Mouse (Mus musculus) hindbrain, embryonic 13.5 days (tissue): ENCODE results near the gene Klhl20. TPM values are rescaled to one million over a fixed set of nuclear protein-coding genes. Genes with fewer than 3 reads are reported as not detected.

ENCODE experiments used
- ATAC-seq: fragments of 200-750 bp; cut with Nextera tagmentation; 2 replicates; pipeline ENCODE4 v1.8.0; 2017; ENCODE audit warnings: moderate TSS enrichment; ENCODE audit not compliant: low FRiP score
- H3K27ac ChIP-seq: fragments of 300-500 bp; sonication (generic); 2 replicates; pipeline ENCODE4 v1.5.1; 2015; ENCODE audit warnings: inconsistent platforms, mild to moderate bottlenecking, moderate library complexity
- H3K27me3 ChIP-seq: fragments of 300-500 bp; sonication (generic); 2 replicates; pipeline ENCODE4 v1.6.1; 2015; ENCODE audit warnings: mild to moderate bottlenecking, inconsistent platforms
- H3K36me3 ChIP-seq: fragments of 300-500 bp; sonication (generic); 2 replicates; pipeline ENCODE4 v1.6.1; 2015; ENCODE audit warnings: mild to moderate bottlenecking, inconsistent platforms
- H3K4me1 ChIP-seq: fragments of 300-500 bp; sonication (generic); replicated peaks from 2 replicates; pipeline ENCODE4 v1.6.1; 2015; ENCODE audit warnings: inconsistent platforms
- H3K4me2 ChIP-seq: fragments of 300-500 bp; sonication (generic); 2 replicates; pipeline ENCODE4 v1.6.1; 2015; ENCODE audit warnings: inconsistent platforms, mild to moderate bottlenecking, moderate library complexity
- H3K4me3 ChIP-seq: fragments of 300-500 bp; sonication (generic); 2 replicates; pipeline ENCODE4 v1.5.1; 2015; ENCODE audit warnings: mild to moderate bottlenecking, inconsistent platforms
- H3K9ac ChIP-seq: fragments of 300-500 bp; sonication (generic); 2 replicates; pipeline ENCODE4 v1.6.1; 2015; ENCODE audit warnings: mild to moderate bottlenecking, inconsistent platforms
- H3K9me3 ChIP-seq: fragments of 300-500 bp; sonication (generic); 2 replicates; pipeline ENCODE4 v1.6.1; 2016; ENCODE audit warnings: inconsistent platforms
- WGBS: fragments of 180-500 bp; shearing (Covaris S2); methylation state at CpG from one replicate; pipeline ENCODE4 v1.1.7; 2015; 5-methylcytosine and 5-hydroxymethylcytosine counted together
- polyA plus RNA-seq: library from polyadenylated mRNA; unstranded; fragments of >200 nt; fragmentation: Nextera tagmentation; extraction: Ambion mirVana; gene quantifications from 2 replicates; pipeline ENCODE4 v1.2.1, GENCODE M21; 2015

Klhl20 gene
- polyA plus RNA-seq, 1 experiment from 2014 or later, result 17.9 TPM

DNA sequence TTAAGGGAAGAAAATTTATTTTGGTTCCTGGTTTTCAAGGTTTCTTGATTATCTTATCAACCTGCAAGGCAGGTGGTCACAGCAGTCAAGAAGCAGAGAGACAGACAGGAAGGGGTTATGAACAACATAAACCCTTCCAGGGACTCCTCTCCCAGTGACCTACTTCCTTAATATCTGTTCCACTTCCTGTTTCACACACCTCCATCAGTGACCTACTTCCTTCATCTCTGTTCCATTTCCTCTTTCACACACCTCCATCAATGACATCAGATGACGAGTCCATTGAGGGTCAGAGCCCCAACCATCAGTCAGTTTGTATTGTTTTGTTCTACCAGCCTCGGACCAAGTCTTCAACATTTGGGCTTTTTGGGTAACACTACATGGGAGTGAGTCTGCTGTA, 8.2 kb upstream of the Klhl20 start:
- WGBS, result 88% methylated on average over 2 of the region's 2 CpGs
- no peak for ATAC-seq
- H3K27me3 ChIP-seq, result no peaks in the 10 kb centered on the region

DNA sequence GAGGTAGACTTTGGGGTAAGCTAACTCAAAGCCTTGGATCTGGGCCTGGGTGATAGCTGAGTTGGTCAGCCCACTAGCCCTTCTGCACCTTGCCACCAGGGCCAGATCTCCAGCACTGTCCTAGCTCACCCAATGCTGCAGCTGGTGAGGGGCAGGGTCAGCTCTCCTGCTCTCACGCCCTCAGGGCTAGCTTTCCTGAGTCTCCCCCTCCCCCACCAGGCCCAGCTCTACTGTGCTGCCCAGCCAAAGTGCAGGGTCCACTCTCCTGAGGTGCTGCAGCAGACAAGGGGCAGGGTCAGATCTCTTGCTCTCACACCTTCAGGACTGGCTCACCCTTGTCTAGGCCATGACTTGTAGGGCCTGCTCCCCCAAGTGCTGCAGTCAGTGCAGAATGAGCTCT, 4.8 kb downstream of the Klhl20 start:
- H3K4me1 ChIP-seq, result peaks cover 18% of the 10 kb centered on the region
- no peak overlapping the region for H3K4me2 ChIP-seq
- H3K27me3 ChIP-seq, result no peaks in the 10 kb centered on the region
- WGBS, result 92% methylated on average over 1 of the region's 1 CpGs
- H3K36me3 ChIP-seq, result peaks cover 10% of the 10 kb centered on the region; the same call in 1 of the 2 replicates
- no peak overlapping the region for H3K27ac ChIP-seq
- no peak for ATAC-seq
- no peak overlapping the region for H3K4me3 ChIP-seq
- H3K9ac ChIP-seq, result no peak overlapping the region
- no peaks in the 10 kb centered on the region for H3K9me3 ChIP-seq

More for the DNA sequence above, 8.2 kb upstream of the Klhl20 start:
- Histone ChIP-seq H3K27ac (no peak overlapping the region), H3K4me2 (no peak overlapping the region), H3K9ac (no peak overlapping the region), H3K36me3 (no peaks in the 10 kb centered on the region), H3K4me1 (0 out of 2 replicates have a peak, but pooled peaks cover 8% of the 10 kb centered on the region), H3K4me3 (no peak overlapping the region), H3K9me3 (no peaks in the 10 kb centered on the region)

DNA sequence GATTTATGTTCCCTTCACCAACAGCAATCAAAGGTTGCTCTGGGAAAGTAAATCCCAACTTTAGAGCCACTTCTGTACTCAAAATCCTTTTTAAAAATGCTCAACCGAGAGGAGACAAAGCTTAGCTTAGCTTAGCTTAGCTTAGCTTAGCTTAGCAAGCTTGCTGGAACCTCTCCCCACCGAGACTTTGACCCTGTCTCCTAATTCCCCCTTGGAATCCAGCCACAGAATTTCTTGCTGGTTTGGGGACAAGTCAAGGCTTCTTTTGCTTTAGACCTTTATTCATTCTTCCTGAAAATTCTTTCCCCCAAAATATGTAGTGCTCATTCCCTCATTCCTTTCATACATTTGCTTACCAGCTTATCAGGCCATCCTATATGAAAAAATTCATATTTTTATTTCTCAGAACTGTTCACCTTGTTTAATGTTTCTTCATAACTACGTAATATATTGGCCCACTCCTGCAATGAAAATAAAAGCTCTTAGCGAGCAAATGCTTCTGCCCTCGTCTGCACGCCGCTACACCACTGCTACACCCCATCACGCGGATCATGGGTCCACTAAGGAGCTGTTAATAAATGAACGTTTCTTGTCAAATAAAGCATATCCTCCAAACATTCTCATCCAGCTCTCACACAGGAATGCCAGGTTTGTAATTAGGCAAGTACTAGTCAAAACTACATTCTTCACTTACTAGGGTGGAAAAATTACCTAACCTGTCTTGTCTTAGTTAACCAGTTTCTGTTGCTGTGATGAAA, 8.5 kb downstream of the Klhl20 start:
- 0 out of 2 replicates have a peak, but pooled peaks cover 1% of the 10 kb centered on the region for H3K4me1 ChIP-seq
- no peak overlapping the region for H3K4me2 ChIP-seq
- no peaks in the 10 kb centered on the region for H3K9me3 ChIP-seq
- H3K4me3 ChIP-seq, result no peak overlapping the region
- no peak overlapping the region for H3K27ac ChIP-seq
- no peak overlapping the region for H3K9ac ChIP-seq
- ATAC-seq, result no peak
- peaks cover 15% of the 10 kb centered on the region for H3K36me3 ChIP-seq
- H3K27me3 ChIP-seq, result no peaks in the 10 kb centered on the region
- WGBS, result 89% methylated on average over 10 of the region's 10 CpGs

DNA sequence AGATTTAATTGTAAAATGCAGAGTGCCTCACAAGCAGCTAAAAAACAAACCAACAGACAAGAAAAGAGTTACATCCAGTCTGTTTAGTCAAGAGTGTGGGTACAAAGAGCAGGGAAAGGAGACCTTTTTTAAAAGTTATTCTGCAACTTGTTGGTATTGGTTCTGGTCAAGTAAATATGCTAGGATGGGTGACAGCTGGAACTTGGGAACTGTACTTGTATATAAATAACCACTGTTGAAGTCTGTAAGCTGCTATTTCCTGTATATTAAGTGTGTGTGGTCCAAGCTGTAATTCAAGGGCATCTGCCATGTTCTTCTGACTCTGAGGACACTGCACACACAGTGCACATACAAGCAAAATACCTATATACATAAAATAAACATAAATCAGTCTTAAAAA, 16.7 kb downstream of the Klhl20 start:
- no peaks in the 10 kb centered on the region for H3K9me3 ChIP-seq
- H3K27ac ChIP-seq, result no peak overlapping the region
- no peak overlapping the region for H3K4me2 ChIP-seq
- H3K27me3 ChIP-seq, result no peaks in the 10 kb centered on the region
- H3K9ac ChIP-seq, result no peak overlapping the region
- no peak overlapping the region for H3K4me3 ChIP-seq
- H3K36me3 ChIP-seq, result peaks cover 3% of the 10 kb centered on the region; the same call in 1 of the 2 replicates
- ATAC-seq, result no peak
- no peaks in the 10 kb centered on the region for H3K4me1 ChIP-seq

DNA sequence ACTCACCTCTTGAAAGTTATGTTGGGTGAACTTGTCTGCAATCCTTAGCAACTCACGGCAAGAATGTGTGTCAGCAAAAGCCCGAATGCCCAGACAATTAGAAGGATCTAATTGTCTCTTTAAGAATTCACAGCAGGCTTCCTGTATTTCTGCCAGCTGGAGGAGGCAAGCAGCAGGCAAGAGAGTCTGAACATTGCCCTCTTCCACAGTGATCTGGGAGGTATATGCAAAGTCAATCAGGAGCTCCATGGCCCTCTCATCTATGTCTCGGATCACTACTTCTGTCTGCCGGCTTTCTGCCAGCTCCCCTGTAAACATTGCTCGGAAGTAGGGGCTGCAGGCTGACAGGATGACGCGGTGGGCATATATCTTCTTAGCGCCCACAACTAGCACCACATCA, 22.1 kb downstream of the Klhl20 start:
- Histone ChIP-seq H3K4me1 (no peaks in the 10 kb centered on the region), H3K9ac (no peak overlapping the region), H3K27me3 (no peaks in the 10 kb centered on the region), H3K27ac (no peak overlapping the region), H3K4me3 (no peak overlapping the region), H3K9me3 (no peaks in the 10 kb centered on the region), H3K4me2 (no peak overlapping the region), H3K36me3 (peaks cover 28% of the 10 kb centered on the region)
- ATAC-seq, result no peak
- WGBS, result 88% methylated on average over 8 of the region's 8 CpGs

DNA sequence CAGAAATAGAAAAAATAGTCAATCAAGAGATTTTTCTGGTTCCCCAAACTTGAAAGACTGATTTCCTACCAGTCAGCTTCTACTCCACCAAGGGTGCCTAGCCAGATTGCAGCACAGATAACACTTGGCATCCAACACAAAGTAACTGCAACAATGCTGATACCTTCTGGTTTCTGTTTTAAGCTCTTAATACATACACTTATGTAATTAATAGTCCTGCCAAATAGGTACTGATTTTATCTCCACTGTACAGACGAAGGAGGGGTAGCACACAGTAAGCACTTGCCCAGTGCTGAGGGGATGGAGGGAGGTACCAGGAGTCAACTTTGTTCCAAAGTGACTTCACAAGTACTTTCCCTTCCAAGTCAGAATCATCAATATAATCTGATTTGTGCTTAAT, 27.5 kb downstream of the Klhl20 start:
- no peak for ATAC-seq
- Histone ChIP-seq H3K27ac (no peak overlapping the region), H3K9ac (no peak overlapping the region), H3K9me3 (no peaks in the 10 kb centered on the region), H3K4me2 (no peak overlapping the region), H3K4me1 (no peaks in the 10 kb centered on the region), H3K36me3 (peaks cover 42% of the 10 kb centered on the region), H3K4me3 (no peak overlapping the region), H3K27me3 (no peaks in the 10 kb centered on the region)
- WGBS, result 91% methylated on average over 1 of the region's 1 CpGs

DNA sequence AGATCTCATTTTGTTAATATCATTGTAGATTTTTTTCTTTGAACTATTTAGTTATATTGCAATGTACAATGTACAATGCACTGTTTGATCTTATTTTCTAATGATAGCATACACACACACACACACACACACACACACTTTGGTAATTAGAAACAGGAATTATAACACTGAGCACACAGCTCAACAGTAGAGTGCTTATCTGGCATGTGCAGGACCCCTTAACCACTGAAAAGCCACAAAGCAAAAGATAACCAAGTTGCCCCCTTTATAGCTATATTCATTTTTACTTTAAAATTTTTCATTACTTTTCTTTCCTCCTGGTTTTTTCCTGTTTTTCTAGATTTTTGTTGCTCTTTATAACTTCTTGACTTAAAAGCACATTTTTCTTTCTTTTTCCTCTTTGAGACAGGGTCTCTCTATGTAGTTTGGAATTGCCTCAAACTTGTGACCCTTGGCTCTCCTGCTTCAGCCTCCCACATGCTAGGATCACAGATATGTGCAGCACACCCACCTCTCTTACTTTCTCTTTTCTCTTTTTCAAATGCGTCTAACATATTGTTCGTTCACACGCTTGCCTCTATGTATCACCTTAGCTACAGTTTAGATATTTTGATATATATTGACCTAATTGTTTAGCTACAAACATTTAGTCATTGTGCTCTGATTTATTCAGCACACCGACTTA, 31.4 kb downstream of the Klhl20 start:
- H3K27ac ChIP-seq, result no peak overlapping the region
- H3K4me1 ChIP-seq, result no peaks in the 10 kb centered on the region
- no peak overlapping the region for H3K4me3 ChIP-seq
- 95% methylated on average over 4 of the region's 4 CpGs for WGBS
- ATAC-seq, result no peak
- no peaks in the 10 kb centered on the region for H3K27me3 ChIP-seq
- H3K36me3 ChIP-seq, result peaks cover 47% of the 10 kb centered on the region
- no peak overlapping the region for H3K4me2 ChIP-seq
- H3K9ac ChIP-seq, result no peak overlapping the region
- H3K9me3 ChIP-seq, result no peaks in the 10 kb centered on the region

DNA sequence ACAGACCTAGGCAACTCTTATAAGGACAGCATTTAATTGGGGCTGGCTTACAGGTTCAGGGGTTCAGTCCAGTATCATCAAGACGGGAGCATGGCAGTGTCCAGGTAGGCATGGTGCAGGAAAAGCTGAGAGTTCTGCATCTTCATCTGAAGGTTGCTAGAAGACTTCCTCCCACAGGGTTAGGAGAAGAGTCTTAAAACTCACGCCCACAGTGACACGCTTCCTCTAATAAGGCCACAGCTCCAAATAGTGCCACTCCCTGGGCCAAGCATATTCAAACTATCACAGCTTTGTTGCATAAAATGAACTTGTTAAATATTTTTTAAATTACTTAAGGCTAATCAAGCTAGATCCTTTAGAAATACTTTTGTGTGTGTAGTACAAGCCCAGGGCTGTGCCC, 54.1 kb downstream of the Klhl20 start:
- H3K9ac ChIP-seq, result no peak overlapping the region
- H3K4me1 ChIP-seq, result peaks cover 18% of the 10 kb centered on the region
- no peak overlapping the region for H3K27ac ChIP-seq
- no peak overlapping the region for H3K4me3 ChIP-seq
- WGBS, result 94% methylated on average over 3 of the region's 3 CpGs
- ATAC-seq, result no peak
- H3K36me3 ChIP-seq, result no peaks in the 10 kb centered on the region
- H3K27me3 ChIP-seq, result no peaks in the 10 kb centered on the region
- no peaks in the 10 kb centered on the region for H3K9me3 ChIP-seq
- no peak overlapping the region for H3K4me2 ChIP-seq

DNA sequence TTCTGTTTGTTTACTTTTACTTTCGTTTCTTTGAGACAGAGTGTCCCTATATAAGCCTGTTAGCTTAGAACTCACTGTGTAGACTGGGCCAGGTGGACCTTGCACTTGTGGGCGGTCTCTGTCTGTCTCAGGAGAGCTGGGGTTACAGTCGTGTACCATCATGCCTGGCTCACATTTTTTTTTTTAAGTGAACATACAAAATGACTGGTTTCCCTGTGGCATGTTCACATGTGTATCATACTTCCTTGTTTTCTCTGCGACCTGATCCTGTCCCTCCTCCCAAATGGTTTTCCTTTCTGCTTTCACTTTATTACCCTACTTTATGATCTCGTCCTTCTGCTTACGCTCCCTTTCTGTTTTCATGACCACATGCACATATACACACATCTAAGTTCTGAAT, 55.1 kb downstream of the Klhl20 start:
- Histone ChIP-seq H3K4me2 (no peak overlapping the region), H3K9me3 (no peaks in the 10 kb centered on the region), H3K27ac (no peak overlapping the region), H3K27me3 (no peaks in the 10 kb centered on the region), H3K36me3 (no peaks in the 10 kb centered on the region), H3K9ac (no peak overlapping the region), H3K4me1 (peaks cover 28% of the 10 kb centered on the region), H3K4me3 (no peak overlapping the region)
- no peak for ATAC-seq
- 91% methylated on average over 6 of the region's 6 CpGs for WGBS

DNA sequence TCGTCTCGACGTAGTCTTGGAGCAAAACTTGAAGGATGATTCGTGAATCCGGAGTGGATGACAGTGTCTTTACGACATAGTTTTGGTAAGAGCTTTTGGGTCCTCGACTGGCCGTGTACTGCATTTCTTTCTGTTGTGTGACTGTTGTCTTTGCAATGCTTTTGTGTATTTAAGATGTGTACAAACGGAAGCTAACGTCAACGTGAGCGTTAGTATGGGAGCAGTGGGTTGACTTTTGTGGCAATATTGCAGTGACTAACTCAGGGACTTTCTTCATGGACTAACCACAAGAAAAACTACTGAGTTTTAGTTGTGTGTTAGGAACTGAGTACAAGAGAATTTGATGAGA, 60.1 kb downstream of the Klhl20 start:
- Histone ChIP-seq H3K4me1 (peaks cover 37% of the 10 kb centered on the region), H3K27me3 (no peaks in the 10 kb centered on the region), H3K4me3 (peak overlapping the region; percentile 66), H3K27ac (no peak overlapping the region), H3K9ac (peak overlapping the region; percentile 77), H3K36me3 (no peaks in the 10 kb centered on the region), H3K9me3 (no peaks in the 10 kb centered on the region), H3K4me2 (peak overlapping the region; percentile 74)
- no peak for ATAC-seq
- under 1% methylated on average over 12 of the region's 12 CpGs for WGBS

DNA sequence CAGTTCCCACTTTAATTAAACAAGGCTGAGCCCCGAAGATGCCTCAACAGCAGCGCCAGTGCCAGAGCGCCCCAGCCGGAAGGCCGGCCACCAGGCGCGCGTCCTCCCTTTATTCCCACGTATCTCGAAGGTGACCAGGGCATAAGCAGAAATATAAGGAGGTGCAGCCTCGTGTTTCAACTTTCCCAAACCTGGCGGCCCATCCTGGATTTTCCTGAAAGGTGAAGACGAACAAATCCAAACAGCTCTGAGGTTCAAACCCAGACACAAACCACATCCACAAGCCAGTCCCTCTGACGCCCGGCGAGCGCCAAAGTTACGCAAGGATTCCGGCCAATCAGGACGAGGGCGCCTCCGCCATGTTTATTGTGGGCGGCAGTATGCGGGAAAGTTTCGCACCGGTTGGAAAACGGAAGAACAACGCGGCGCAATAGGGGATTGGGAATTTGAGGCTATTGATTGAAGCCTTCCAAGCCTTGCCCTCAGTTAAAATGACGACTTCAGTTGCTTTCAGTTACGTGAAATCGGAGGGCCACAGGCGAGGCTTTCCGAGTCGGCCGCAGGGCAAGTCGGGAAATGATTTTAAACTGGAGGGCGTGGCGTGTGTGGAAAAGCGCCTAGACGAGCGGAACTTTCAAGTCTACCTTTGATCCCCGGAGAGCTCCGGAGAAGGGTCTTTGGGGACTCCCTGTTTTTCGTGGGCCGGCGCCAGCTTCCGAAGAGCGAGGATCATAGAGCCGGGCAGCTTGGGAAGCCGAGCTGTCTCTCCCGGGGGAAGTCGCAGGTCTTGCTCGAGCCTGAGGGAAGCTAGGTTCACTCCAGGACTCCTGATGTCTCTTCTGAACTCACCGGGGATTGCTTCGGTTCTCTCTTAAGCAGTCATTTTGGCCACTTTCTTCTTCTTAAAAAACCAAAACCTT, 60.7 kb downstream of the Klhl20 start, which contains the start of the genes Dars2 and Cenpl:
Gene Dars2 (minus strand): TSS at position 307 of the 920 bp plus-strand sequence.
Gene Cenpl (plus strand): TSS at position 362 of the 920 bp plus-strand sequence.
- H3K9me3 ChIP-seq, result no peaks in the 10 kb centered on the region
- H3K9ac ChIP-seq, result peak within 1 kb of the TSS; percentile 85
- H3K27me3 ChIP-seq, result no peaks in the 10 kb centered on the region
- peak; percentile 99 for ATAC-seq
- no peaks in the 10 kb centered on the region for H3K36me3 ChIP-seq
- H3K27ac ChIP-seq, result peak within 1 kb of the TSS; percentile 78
- H3K4me1 ChIP-seq, result peaks cover 37% of the 10 kb centered on the region
- peak within 1 kb of the TSS; percentile 90 for H3K4me2 ChIP-seq
- WGBS, result under 1% methylated on average over 57 of the region's 57 CpGs
- peak within 1 kb of the TSS; percentile 66 for H3K4me3 ChIP-seq

DNA sequence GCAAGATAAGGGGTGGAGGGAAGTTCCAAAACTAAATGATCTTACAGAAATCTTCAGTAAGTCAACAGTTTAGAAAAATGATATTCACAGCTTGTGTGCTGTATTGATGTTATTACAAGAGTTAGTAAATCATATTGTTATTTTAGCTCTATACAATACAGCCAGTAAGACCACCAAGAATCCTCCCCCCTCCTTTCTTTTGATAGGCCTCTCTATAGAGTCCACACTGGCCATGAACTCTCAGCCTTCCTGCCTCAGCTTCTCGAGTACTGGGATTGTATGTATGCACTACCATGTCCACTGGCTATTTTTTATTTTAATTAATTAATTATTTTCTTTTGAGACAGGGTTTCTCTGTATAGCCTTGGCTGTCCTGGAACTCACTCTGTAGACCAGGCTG, 68.0 kb downstream of the Klhl20 start:
- Histone ChIP-seq H3K4me1 (no peaks in the 10 kb centered on the region), H3K4me3 (no peak overlapping the region), H3K9ac (no peak overlapping the region), H3K27ac (no peak overlapping the region), H3K9me3 (no peaks in the 10 kb centered on the region), H3K27me3 (no peaks in the 10 kb centered on the region), H3K36me3 (peaks cover 30% of the 10 kb centered on the region), H3K4me2 (no peak overlapping the region)
- ATAC-seq, result no peak
- 100% methylated on average over 1 of the region's 1 CpGs for WGBS
